Mouse (Mus musculus): ENCODE results near the gene Pml.

The Pml gene

GRCm38 (mm10) chr9:58201861-58202549, 47.6 kb downstream of the Pml start:
- DNase-seq (ENCODE audit: low read depth) = no peak

- no peak for DNase-seq (ENCODE audit: low read depth)
These were observed 48.3 kb downstream of the Pml start for GRCm38 (mm10) chr9:58201091-58201842.

GRCm38 (mm10) chr9:58200270-58201090, 49.1 kb downstream of the Pml start:
- DNase-seq (ENCODE audit: low read depth) = no peak

GRCm38 (mm10) chr9:58199381-58200269, 50.0 kb downstream of the Pml start:
- DNase-seq (ENCODE audit: low read depth) = no peak

- no peak for DNase-seq (ENCODE audit: low read depth)
These were observed 50.7 kb downstream of the Pml start for GRCm38 (mm10) chr9:58198801-58199371.

- DNase-seq (ENCODE audit: low read depth) = no peak
These were observed 51.5 kb downstream of the Pml start for GRCm38 (mm10) chr9:58197781-58198701.

- DNase-seq (ENCODE audit: low read depth) = no peak
These were observed 52.7 kb downstream of the Pml start for GRCm38 (mm10) chr9:58196610-58197567.

- no peak for DNase-seq (ENCODE audit: low read depth)
These were observed 53.4 kb downstream of the Pml start for GRCm38 (mm10) chr9:58196141-58196540.

GRCm38 (mm10) chr9:58195671-58196070, 53.9 kb downstream of the Pml start:
- DNase-seq (ENCODE audit: low read depth) = no peak

- no peak for DNase-seq (ENCODE audit: low read depth)
These were observed 55.4 kb downstream of the Pml start for GRCm38 (mm10) chr9:58194222-58194621.

GRCm38 (mm10) chr9:58184456-58184855, 65.1 kb downstream of the Pml start:
- DNase-seq (ENCODE audit: low read depth) = no peak

GRCm38 (mm10) chr9:58179390-58179789, 70.2 kb downstream of the Pml start:
- no peak for DNase-seq (ENCODE audit: low read depth)

GRCm38 (mm10) chr9:58177165-58177564, 72.4 kb downstream of the Pml start:
- no peak for DNase-seq (ENCODE audit: low read depth)

- DNase-seq (ENCODE audit: low read depth) = no peak
These were observed 73.7 kb downstream of the Pml start for GRCm38 (mm10) chr9:58175745-58176487.

GRCm38 (mm10) chr9:58174818-58175251, 74.8 kb downstream of the Pml start:
- DNase-seq (ENCODE audit: low read depth) = no peak

GRCm38 (mm10) chr9:58172863-58173262, 76.7 kb downstream of the Pml start:
- no peak for DNase-seq (ENCODE audit: low read depth)

- DNase-seq (ENCODE audit: low read depth) = no peak
These were observed 80.2 kb downstream of the Pml start for GRCm38 (mm10) chr9:58169426-58169825.

- no peak for DNase-seq (ENCODE audit: low read depth)
These were observed 80.7 kb downstream of the Pml start for GRCm38 (mm10) chr9:58168880-58169279.
